Mouse (Mus musculus): Measurements from ENCODE around the gene Sdk1.

Gene Sdk1

GRCm38 (mm10) chr5:141902544-141903250, 661.4 kb downstream of the Sdk1 start:
- DNase-seq: peak; percentile 56 to 76

GRCm38 (mm10) chr5:141910444-141910843, 669.2 kb downstream of the Sdk1 start:
- peak in 1 of 2 experiments; percentile 51 for DNase-seq

- peak; percentile 26 to 58 for DNase-seq
Measured at GRCm38 (mm10) chr5:141910886-141911285, 669.6 kb downstream of the Sdk1 start.

- no peak for DNase-seq
Measured at GRCm38 (mm10) chr5:141912881-141913280, 671.6 kb downstream of the Sdk1 start.

- peak; percentile 12 to 29 for DNase-seq
Measured at GRCm38 (mm10) chr5:141916954-141917353, 675.7 kb downstream of the Sdk1 start.

GRCm38 (mm10) chr5:141939000-141939399, 697.7 kb downstream of the Sdk1 start:
- no peak for DNase-seq

- DNase-seq: no peak
Measured at GRCm38 (mm10) chr5:141940636-141941035, 699.3 kb downstream of the Sdk1 start.

- no peak for DNase-seq
Measured at GRCm38 (mm10) chr5:141950791-141951190, 709.5 kb downstream of the Sdk1 start.

GRCm38 (mm10) chr5:141952270-141952669, 711.0 kb downstream of the Sdk1 start:
- no peak for DNase-seq

- no peak for DNase-seq
Measured at GRCm38 (mm10) chr5:141952708-141953490, 711.6 kb downstream of the Sdk1 start.

GRCm38 (mm10) chr5:141971071-141971470, 729.8 kb downstream of the Sdk1 start:
- no peak for DNase-seq

- no peak for DNase-seq
Measured at GRCm38 (mm10) chr5:141979511-141979910, 738.2 kb downstream of the Sdk1 start.

GRCm38 (mm10) chr5:141980746-141981145, 739.5 kb downstream of the Sdk1 start:
- no peak for DNase-seq

GRCm38 (mm10) chr5:141984322-141984721, 743.0 kb downstream of the Sdk1 start:
- no peak for DNase-seq

- DNase-seq: peak; percentile 70 to 90
Measured at GRCm38 (mm10) chr5:141985003-141985402, 743.7 kb downstream of the Sdk1 start.

GRCm38 (mm10) chr5:141985551-141985950, 744.3 kb downstream of the Sdk1 start:
- no peak for DNase-seq

GRCm38 (mm10) chr5:141987287-141987799, 746.1 kb downstream of the Sdk1 start:
- DNase-seq: no peak

- no peak for DNase-seq
Measured at GRCm38 (mm10) chr5:141988685-141989084, 747.4 kb downstream of the Sdk1 start.

GRCm38 (mm10) chr5:141994192-141994591, 752.9 kb downstream of the Sdk1 start:
- no peak for DNase-seq

- DNase-seq: no peak
Measured at GRCm38 (mm10) chr5:142000247-142000646, 759.0 kb downstream of the Sdk1 start.

GRCm38 (mm10) chr5:142001131-142001530, 759.8 kb downstream of the Sdk1 start:
- DNase-seq: peak; percentile 2 to 6

- DNase-seq: no peak
Measured at GRCm38 (mm10) chr5:142001973-142002372, 760.7 kb downstream of the Sdk1 start.

GRCm38 (mm10) chr5:142010189-142010588, 768.9 kb downstream of the Sdk1 start:
- DNase-seq: no peak

GRCm38 (mm10) chr5:142017001-142017400, 775.7 kb downstream of the Sdk1 start:
- no peak for DNase-seq
